Mouse (Mus musculus): ENCODE measurements around the gene Ftcd. TPM values are rescaled to one million over a fixed set of nuclear protein-coding genes. Genes with fewer than 3 reads are reported as not detected.

The Ftcd gene
- polyA plus RNA-seq, 1 experiment from 2014 or later, result not detected

Other genes with a start within 250 kb of the Ftcd start
- 14.9 and 16.5 TPM in 2 replicates for gene Dip2a, start 230.4 kb upstream of the Ftcd start, polyA plus RNA-seq (2015; fragmentation: Nextera tagmentation; extraction: Ambion mirVana)
- not detected in 2 replicates for gene AC141477.1, start 135.2 kb upstream of the Ftcd start, polyA plus RNA-seq (2015; fragmentation: Nextera tagmentation; extraction: Ambion mirVana)
- 8.1 and 8.8 TPM in 2 replicates for gene Pcnt, start 132.9 kb upstream of the Ftcd start, polyA plus RNA-seq (2015; fragmentation: Nextera tagmentation; extraction: Ambion mirVana)
- gene 2610028H24Rik, start 126.6 kb upstream of the Ftcd start, polyA plus RNA-seq (2015; fragmentation: Nextera tagmentation; extraction: Ambion mirVana), result not detected in 2 replicates
- gene Mcm3ap, start 106.7 kb upstream of the Ftcd start, polyA plus RNA-seq (2015; fragmentation: Nextera tagmentation; extraction: Ambion mirVana), result 70.5 and 72.6 TPM in 2 replicates
- gene Ybey, start 106.5 kb upstream of the Ftcd start, polyA plus RNA-seq (2015; fragmentation: Nextera tagmentation; extraction: Ambion mirVana), result 6.9 and 7.6 TPM in 2 replicates
- gene Lss, start 44.1 kb upstream of the Ftcd start, polyA plus RNA-seq (2015; fragmentation: Nextera tagmentation; extraction: Ambion mirVana), result 37.9 and 45.6 TPM in 2 replicates
- not detected in 2 replicates for gene Spatc1l, start 13.4 kb upstream of the Ftcd start, polyA plus RNA-seq (2015; fragmentation: Nextera tagmentation; extraction: Ambion mirVana)
- gene Col6a2, start 48.0 kb downstream of the Ftcd start, polyA plus RNA-seq (2015; fragmentation: Nextera tagmentation; extraction: Ambion mirVana), result 23.5 and 27.6 TPM in 2 replicates
- 24.1 and 28.8 TPM in 2 replicates for gene Col6a1, start 150.5 kb downstream of the Ftcd start, polyA plus RNA-seq (2015; fragmentation: Nextera tagmentation; extraction: Ambion mirVana)

Measured in hindbrain, embryonic 13.5 days (tissue).